Mouse (Mus musculus): Measurements from ENCODE around the gene Col8a1.

Gene Col8a1

GRCm38 (mm10) chr16:57693906-57694522, 60.5 kb downstream of the Col8a1 start:
- in situ Hi-C loops (cut with MboI; ENCODE audit: unreplicated experiment in 2 of 2), result no loop called here

DNA sequence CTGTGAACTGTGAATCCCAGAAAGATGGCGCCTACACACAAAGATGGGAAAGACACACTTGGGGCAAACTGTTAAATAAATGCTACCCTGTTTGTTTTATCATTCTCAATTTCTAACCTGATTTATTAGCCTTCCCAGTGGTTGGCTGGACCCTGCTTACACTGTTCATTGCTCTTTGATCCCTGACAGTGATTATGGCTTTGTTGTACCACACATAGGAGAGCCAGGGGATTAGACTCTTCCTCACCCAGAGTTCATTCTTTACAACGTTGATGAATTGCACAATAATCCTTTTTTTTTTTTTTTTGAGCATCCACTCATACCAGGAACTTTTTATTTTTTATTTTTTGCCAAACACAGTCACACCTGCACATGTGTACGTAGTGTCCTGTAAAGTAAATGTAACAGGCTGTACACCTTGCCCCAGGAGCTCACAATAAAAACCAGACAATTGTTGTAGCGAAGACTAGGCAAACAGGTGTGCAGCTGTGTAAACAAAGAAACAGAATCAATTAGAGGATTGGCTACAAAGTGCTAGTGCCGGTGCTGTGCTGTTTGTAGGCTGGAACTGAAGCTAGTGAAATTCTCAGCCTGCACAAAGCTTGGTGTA, 68.6 kb downstream of the Col8a1 start:
- in situ Hi-C loops (cut with MboI; ENCODE audit: unreplicated experiment in 2 of 2), result no loop called here

- in situ Hi-C loops (cut with MboI; ENCODE audit: unreplicated experiment in 2 of 2), result loop anchor here in 1 of 2 experiments (5.0 to 25.0 kb wide), 2 partner anchors 75 to 490 kb away; no protein-coding TSS in a partner anchor
Observed at GRCm38 (mm10) chr16:57672251-57672650, 82.3 kb downstream of the Col8a1 start.

DNA sequence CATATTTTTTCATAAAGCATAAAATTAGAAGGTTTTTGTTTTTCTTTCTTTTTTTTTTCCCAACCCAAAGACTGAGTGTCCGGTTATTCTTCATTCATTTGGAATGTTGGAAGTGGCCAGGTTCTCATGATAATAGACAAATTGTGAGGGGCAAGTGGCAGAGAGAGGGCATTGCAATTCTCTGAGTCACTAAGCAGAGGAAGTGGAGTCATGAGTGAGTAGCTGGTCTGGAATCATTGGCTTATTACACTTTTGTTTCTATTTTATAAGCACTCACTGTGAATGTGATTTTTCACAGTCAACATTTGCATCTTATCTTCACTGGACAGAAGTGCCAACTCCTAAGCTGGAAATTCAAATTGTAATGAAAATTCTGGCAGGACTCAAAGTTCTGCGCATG, 82.9 kb downstream of the Col8a1 start:
- in situ Hi-C loops (cut with MboI; ENCODE audit: unreplicated experiment in 2 of 2), result loop anchor here in 1 of 2 experiments (5.0 to 25.0 kb wide), 2 partner anchors 76 to 491 kb away; no protein-coding TSS in a partner anchor

DNA sequence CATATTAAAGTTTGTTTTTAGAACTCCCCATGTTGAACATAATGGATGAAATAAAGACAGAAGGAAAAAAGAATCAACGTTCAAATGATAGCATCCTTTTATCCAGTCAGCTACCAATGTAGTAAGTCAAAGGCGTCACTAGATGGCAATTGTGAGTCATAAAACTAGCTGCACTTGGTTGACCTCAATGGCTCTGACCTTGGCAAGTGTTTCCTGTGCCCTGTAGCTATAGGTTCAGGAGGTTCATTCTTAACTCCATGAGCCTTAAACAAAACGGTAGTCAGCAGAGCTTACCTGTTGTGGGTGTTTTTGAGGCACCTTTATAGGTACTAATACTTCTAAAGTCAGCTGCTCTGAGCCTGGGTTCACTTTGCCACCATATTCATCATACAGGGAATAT, 85.2 kb downstream of the Col8a1 start:
- in situ Hi-C loops (cut with MboI; ENCODE audit: unreplicated experiment in 2 of 2), result loop anchor here (5.0 to 25.0 kb wide), 4 partner anchors 75 to 995 kb away; no protein-coding TSS in a partner anchor

DNA sequence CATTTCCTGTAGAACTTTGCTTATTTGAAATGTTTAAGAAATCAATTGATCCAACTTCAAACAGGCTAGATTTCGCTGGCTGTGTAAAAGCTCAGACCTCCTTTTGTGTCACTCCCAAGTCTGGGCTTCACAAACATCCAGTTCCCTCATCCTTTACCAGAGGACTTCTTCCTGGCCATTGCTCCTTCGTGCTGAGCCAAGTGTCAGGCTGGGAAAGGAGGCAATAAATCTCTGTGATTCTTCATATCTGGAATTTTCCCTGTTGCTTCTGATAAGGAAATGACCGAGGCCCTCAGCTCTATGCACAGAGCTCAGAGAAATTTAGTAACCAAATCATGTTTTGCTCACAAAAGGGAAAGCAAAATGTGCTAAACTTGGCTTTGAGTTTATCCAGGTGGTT, 91.9 kb downstream of the Col8a1 start:
- in situ Hi-C loops (cut with MboI; ENCODE audit: unreplicated experiment in 2 of 2), result loop anchor here (10.0 to 25.0 kb wide), 3 partner anchors 82 to 1002 kb away; no protein-coding TSS in a partner anchor

GRCm38 (mm10) chr16:57649888-57650287, 104.6 kb downstream of the Col8a1 start:
- in situ Hi-C loops (cut with MboI; ENCODE audit: unreplicated experiment in 2 of 2), result loop anchor here in 1 of 2 experiments (25.0 kb wide), 1 partner anchor 512 kb away; no protein-coding TSS in a partner anchor

- in situ Hi-C loops (cut with MboI; ENCODE audit: unreplicated experiment in 2 of 2), result no loop called here
Observed at GRCm38 (mm10) chr16:57641346-57641885, 113.1 kb downstream of the Col8a1 start.

GRCm38 (mm10) chr16:57634766-57635165, 119.8 kb downstream of the Col8a1 start:
- in situ Hi-C loops (cut with MboI; ENCODE audit: unreplicated experiment in 2 of 2), result loop anchor here (10.0 kb wide), 3 partner anchors 820 to 1770 kb away; partner anchors contain the start of gene Gabrr3 (in 1 of the 2)

DNA sequence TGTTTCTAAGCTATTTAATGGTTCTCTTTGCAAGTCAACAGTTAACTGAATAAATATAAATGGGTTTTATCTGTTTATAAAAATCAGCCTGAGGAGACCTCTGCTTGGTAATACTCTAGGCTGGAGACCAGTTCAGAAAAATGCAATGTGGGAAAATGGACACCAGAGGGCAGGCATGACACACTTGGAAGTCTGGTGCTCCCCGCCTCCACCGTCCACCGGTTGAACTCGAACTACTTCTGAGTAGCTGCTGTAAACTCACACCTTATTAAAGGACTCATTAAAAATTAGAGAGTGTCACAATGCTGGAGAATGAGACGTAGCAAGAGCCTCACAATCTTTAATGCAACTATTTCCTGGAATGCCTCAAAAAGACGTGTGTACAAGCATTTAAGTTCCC, 120.3 kb downstream of the Col8a1 start:
- in situ Hi-C loops (cut with MboI; ENCODE audit: unreplicated experiment in 2 of 2), result loop anchor here (10.0 kb wide), 3 partner anchors 821 to 1771 kb away; partner anchors contain the start of gene Gabrr3 (in 1 of the 2)

GRCm38 (mm10) chr16:57611768-57612167, 142.8 kb downstream of the Col8a1 start:
- in situ Hi-C loops (cut with MboI; ENCODE audit: unreplicated experiment in 2 of 2), result loop anchor here (10.0 to 25.0 kb wide), 3 partner anchors 899 to 1793 kb away; partner anchors contain the start of genes Tfg (in 2 of the 2) and Gabrr3 (in 1 of the 2)

GRCm38 (mm10) chr16:57606444-57607227, 147.9 kb downstream of the Col8a1 start, which contains the start of gene Cmss1:
Gene Cmss1, minus strand, starts transcription at chr16:57606864.
- in situ Hi-C loops (cut with MboI; ENCODE audit: unreplicated experiment in 2 of 2), result loop anchor here (25.0 kb wide), 2 partner anchors 894 to 1444 kb away; partner anchors contain the start of gene Tfg (in 2 of the 2)

DNA sequence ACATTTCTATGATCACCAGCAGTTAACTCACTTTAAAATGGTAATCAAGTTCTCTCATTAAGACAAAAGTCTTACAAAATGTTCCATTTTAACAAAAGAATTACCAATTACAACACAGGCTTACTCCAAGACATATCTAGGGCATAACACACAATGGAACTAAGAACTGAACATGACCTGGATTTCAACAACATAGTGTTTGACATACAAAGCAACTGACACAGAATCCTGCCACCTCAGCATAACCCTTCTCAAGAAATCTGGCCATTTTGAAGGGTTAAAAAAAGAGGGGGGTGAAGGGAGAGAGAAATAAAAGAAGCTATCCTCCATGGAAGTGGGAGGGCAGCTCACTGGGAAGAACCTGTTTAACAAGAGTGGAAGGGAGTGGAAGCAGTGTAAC, 153.5 kb downstream of the Col8a1 start:
- in situ Hi-C loops (cut with MboI; ENCODE audit: unreplicated experiment in 2 of 2), result loop anchor here (25.0 kb wide), 2 partner anchors 889 to 1439 kb away; partner anchors contain the start of gene Tfg (in 2 of the 2)

GRCm38 (mm10) chr16:57597295-57597957, 157.1 kb downstream of the Col8a1 start:
- in situ Hi-C loops (cut with MboI; ENCODE audit: unreplicated experiment in 2 of 2), result loop anchor here (5.0 to 10.0 kb wide), 4 partner anchors 423 to 813 kb away; partner anchors contain the start of gene Adgrg7 (in 1 of the 2)

DNA sequence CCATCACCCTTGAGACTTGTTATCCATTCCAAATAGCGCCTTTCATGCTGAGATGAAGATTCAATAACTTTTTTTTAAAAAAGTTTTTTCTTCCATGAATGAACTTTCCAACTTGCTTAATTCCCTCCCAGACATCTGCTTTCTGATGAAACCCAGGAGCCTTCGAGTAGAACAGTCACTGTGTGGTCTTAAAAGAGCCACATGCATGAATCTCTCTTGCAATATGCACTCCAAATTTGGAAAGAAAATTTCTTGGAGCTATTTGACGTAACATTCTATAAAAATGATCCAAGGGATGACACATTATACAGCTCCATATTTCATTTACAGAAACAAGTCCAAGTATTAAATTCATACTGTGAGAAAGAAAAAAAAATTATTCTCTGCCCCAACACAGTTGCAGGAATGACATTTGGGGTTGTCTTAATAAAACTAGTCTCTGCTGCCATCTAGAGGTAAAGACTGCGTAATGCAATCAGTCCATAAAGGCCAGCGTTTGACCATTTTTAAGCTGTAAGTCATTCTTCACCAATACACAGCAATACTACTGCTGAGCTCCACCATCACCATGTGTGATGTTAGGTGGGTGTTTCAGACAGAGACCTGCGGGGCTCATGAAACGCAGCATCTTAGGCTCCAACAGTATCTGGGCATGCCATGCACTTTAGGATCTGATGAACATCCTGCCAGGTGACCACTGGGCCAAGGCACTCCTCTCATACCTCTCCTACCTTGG, 160.9 kb downstream of the Col8a1 start:
- in situ Hi-C loops (cut with MboI; ENCODE audit: unreplicated experiment in 2 of 2), result loop anchor here (10.0 kb wide), 3 partner anchors 419 to 809 kb away; partner anchors contain the start of gene Adgrg7 (in 1 of the 2)

DNA sequence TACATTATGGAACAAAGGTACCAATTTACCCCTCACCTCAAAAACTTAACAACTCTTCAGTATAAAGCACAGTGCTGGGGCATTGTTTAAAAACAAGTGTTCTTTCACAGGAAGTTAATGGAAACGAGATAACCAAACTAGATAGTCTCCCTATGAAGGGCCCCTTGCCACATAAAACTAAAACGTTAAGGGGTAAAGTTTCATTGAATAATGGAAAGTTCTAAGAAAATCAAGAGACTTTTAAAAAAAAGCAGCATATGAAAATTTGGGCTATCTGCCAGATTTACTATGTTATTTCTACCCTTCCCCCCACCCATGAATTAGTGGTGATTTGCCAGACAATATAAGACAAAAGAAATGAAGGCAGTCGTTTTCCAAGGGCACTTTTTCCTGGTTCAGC, 169.3 kb downstream of the Col8a1 start:
- in situ Hi-C loops (cut with MboI; ENCODE audit: unreplicated experiment in 2 of 2), result no loop called here

GRCm38 (mm10) chr16:57582008-57582407, 172.5 kb downstream of the Col8a1 start:
- in situ Hi-C loops (cut with MboI; ENCODE audit: unreplicated experiment in 2 of 2), result no loop called here

- in situ Hi-C loops (cut with MboI; ENCODE audit: unreplicated experiment in 2 of 2), result no loop called here
Observed at GRCm38 (mm10) chr16:57580041-57580440, 174.5 kb downstream of the Col8a1 start.

DNA sequence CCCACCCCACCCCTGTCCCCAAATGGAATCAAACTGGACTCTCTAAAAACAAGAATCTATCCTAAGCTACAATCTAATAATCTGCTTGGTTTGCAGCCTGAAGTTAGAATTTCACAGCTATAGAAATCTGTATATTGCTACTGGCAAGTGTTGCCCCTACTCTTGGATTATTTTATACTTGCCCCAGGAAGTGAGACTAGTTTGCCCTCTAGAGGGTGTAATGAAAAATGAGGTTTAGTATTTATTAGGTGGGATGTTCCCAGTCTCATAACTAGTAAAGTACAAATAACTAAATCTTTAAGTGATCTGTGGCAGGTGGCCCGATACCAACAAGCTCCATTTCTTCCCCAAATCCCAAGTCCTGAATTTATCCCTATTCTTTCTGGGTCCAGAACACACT, 177.0 kb downstream of the Col8a1 start:
- in situ Hi-C loops (cut with MboI; ENCODE audit: unreplicated experiment in 2 of 2), result loop anchor here (5.0 to 10.0 kb wide), 3 partner anchors 180 to 330 kb away; no protein-coding TSS in a partner anchor
